Mouse (Mus musculus) lung, adult 2 months (tissue): ENCODE measurements around the gene Gm28308.
A peak's percentile ranks its signal among the peaks of the same experiment; 100 is the strongest.

Source experiments
- CTCF ChIP-seq: fragments of 200-500 bp; IDR thresholded peaks from 2 replicates; pipeline ENCODE4 v1.5.1; 2011; ENCODE audit warnings: mild to moderate bottlenecking, low read length, control low read depth; ENCODE audit not compliant: insufficient read depth
- POLR2A ChIP-seq: fragments of 200-500 bp; IDR thresholded peaks from 2 replicates; pipeline ENCODE4 v1.6.1; 2011; ENCODE audit warnings: low read depth, mild to moderate bottlenecking, control low read depth, low read length, borderline replicate concordance; ENCODE audit errors: extremely low read depth

- TF ChIP-seq POLR2A (peak; percentile 66; the same call in 1 of the 2 replicates), CTCF (no peak)
Observed at GRCm38 (mm10) chr6:52158276-52159051, 54.7 kb downstream of the Gm28308 start, which contains the start of gene Hoxa1.
